Mouse (Mus musculus) testis, adult 2 months (tissue): ENCODE measurements at regions not wholly inside any gene's neighbourhood (a gene's known extent, or its start where the extent isn't known, plus 50 kb on each side); places are given as distances from the start of the nearest gene placed in this dataset.

ENCODE experiments used
- CTCF ChIP-seq: fragments of 200-500 bp; IDR thresholded peaks from 2 replicates; pipeline ENCODE4 v1.5.1; 2012; ENCODE audit warnings: low read depth, mild to moderate bottlenecking, inconsistent platforms, low read length, moderate library complexity; ENCODE audit not compliant: control insufficient read depth, insufficient read depth, insufficient replicate concordance
- POLR2A ChIP-seq: fragments of 200-500 bp; IDR thresholded peaks from 2 replicates; pipeline ENCODE4 v1.6.1; 2012; ENCODE audit warnings: low read depth, mild to moderate bottlenecking, inconsistent platforms, low read length, moderate library complexity; ENCODE audit not compliant: control insufficient read depth

- no peak for TF ChIP-seq CTCF
- TF ChIP-seq POLR2A: no peak
These were observed 61.8 kb upstream of the Arl4c start for GRCm38 (mm10) chr1:88763725-88764364.
